Mouse (Mus musculus): ENCODE data around the gene Inpp4b.

DNA sequence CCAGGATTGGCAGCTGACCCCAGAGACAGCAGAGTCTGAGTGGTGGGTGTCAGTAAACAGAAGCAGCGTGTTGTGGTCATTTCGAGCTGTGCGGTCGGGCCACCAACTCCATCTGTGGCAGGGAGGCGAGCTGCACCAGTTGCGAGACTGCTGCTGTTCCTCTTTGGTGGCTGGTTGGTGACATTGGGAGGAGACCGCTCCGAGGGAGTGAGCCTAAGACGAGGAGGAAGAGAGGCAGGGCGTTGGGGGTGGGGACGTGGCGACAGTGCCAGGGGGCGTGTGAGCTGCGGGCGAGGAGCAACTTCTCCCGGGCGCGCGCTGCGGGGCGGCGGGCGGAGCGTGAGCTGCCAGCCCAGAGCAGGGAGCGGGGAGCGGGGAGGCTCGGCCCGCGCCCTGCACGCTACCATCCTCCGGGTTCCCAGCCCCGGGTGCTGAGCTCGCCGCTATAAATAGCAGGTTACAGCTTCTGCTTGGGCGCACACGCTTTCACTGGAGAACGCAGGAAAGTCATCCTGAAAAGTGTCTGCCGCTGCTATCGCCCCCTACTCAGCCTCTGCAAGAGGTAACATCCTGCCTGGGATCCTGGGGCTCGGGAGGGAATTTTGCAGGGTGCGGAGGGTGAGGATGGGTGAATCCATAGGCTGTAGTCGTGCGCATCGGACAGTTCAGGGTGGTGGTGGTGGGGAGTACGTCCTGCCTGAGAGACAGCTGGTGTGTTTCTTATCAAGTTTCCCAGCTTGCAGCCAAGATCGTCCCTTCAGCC lies at the start of gene Inpp4b:
- no peak for TF ChIP-seq CTCF (IDR thresholded peaks at IDR 0.05; ENCODE audit: control insufficient read depth, insufficient read depth, insufficient read length)
- TF ChIP-seq CEBPB (IDR thresholded peaks at IDR 0.05; ENCODE audit: low read depth), result no peak
- TF ChIP-seq FOSL1 (IDR thresholded peaks at IDR 0.05; ENCODE audit: insufficient read depth, low read length, poor library complexity, severe bottlenecking), result no peak
- TF ChIP-seq MYOG (IDR thresholded peaks at IDR 0.05; ENCODE audit: control insufficient read depth, extremely low read depth, insufficient read length), result no peak
- TF ChIP-seq MAX (IDR thresholded peaks at IDR 0.05), result no peak
- TF ChIP-seq USF1 (IDR thresholded peaks at IDR 0.05; ENCODE audit: low read depth), result no peak

Measured in C2C12 (cell line).